Mouse (Mus musculus) E14TG2a.4 (cell line): ENCODE measurements at regions not wholly inside any gene's neighbourhood (a gene's known extent, or its start where the extent isn't known, plus 50 kb on each side); places are given as distances from the start of the nearest gene placed in this dataset.

Experiments
- H3K27me3 ChIP-seq: 2 replicates; pipeline ENCODE4 v1.6.1; 2014; ENCODE audit warnings: low read length, control low read depth; ENCODE audit not compliant: insufficient read depth
- H3K36me3 ChIP-seq: 2 replicates; pipeline ENCODE4 v1.6.1; 2014; ENCODE audit warnings: low read length, control low read depth; ENCODE audit not compliant: insufficient read depth
- H3K4me1 ChIP-seq: replicated peaks from 2 replicates; pipeline ENCODE4 v1.6.1; 2014; ENCODE audit warnings: low read depth, low read length, control low read depth
- H3K4me3 ChIP-seq: replicated peaks from 2 replicates; pipeline ENCODE4 v1.5.1; 2014; ENCODE audit warnings: mild to moderate bottlenecking, low read length
- H3K9me3 ChIP-seq: 2 replicates; pipeline ENCODE4 v1.6.1; 2014; ENCODE audit warnings: low read length, control low read depth
- CTCF ChIP-seq: conservative IDR thresholded peaks from 2 replicates; pipeline ENCODE4 v1.5.1; 2014; ENCODE audit warnings: low read length
- NANOG ChIP-seq: IDR thresholded peaks from 2 replicates; pipeline ENCODE4 v1.6.1; 2014; ENCODE audit warnings: borderline replicate concordance, low read length, mixed read lengths
- POU5F1 ChIP-seq: IDR thresholded peaks from 2 replicates; pipeline ENCODE4 v1.6.1; 2014; ENCODE audit warnings: low read length, borderline replicate concordance

GRCm38 (mm10) chr15:53009337-53009736 lies 875.4 kb upstream of the Gm7489 start:
- no peak overlapping the region for H3K4me3 ChIP-seq
- no peaks in the 10 kb centered on the region for H3K36me3 ChIP-seq
- H3K9me3 ChIP-seq: no peaks in the 10 kb centered on the region
- H3K4me1 ChIP-seq: no peaks in the 10 kb centered on the region
- H3K27me3 ChIP-seq: no peaks in the 10 kb centered on the region
- no peak for TF ChIP-seq CTCF
- TF ChIP-seq POU5F1: no peak
- TF ChIP-seq NANOG: no peak
